Mouse (Mus musculus) fat pad, adult 2 months (tissue): ENCODE results near the gene Rack1.
A peak's percentile ranks its signal among the peaks of the same experiment; 100 is the strongest.
"Not testable (repeated sequence)": the region's sequence is repeated elsewhere in the genome, so short reads cannot be mapped to it uniquely, and the experiment has no call there.

Source experiments
- DNase-seq: peaks from one replicate; pipeline ENCODE4 v3.0.0-alpha.2; 2011; ENCODE audit warnings: low read depth, low spot score; ENCODE audit errors: extremely low read depth

Rack1 gene

GRCm38 (mm10) chr11:48838879-48839680, 38.9 kb downstream of the Rack1 start:
- DNase-seq, result no peak

GRCm38 (mm10) chr11:48840805-48841204, 40.7 kb downstream of the Rack1 start:
- no peak for DNase-seq

- DNase-seq, result no peak
Observed at GRCm38 (mm10) chr11:48841213-48841612, 41.1 kb downstream of the Rack1 start.

GRCm38 (mm10) chr11:48842378-48842792, 42.3 kb downstream of the Rack1 start:
- DNase-seq, result no peak

- DNase-seq, result no peak
Observed at GRCm38 (mm10) chr11:48843202-48843601, 43.1 kb downstream of the Rack1 start.

- DNase-seq, result no peak
Observed at GRCm38 (mm10) chr11:48844309-48844708, 44.2 kb downstream of the Rack1 start.

GRCm38 (mm10) chr11:48845244-48845815, 45.2 kb downstream of the Rack1 start:
- DNase-seq, result no peak

GRCm38 (mm10) chr11:48846362-48846761, 46.2 kb downstream of the Rack1 start:
- not testable (repeated sequence) for DNase-seq

GRCm38 (mm10) chr11:48846881-48847280, 46.7 kb downstream of the Rack1 start:
- DNase-seq, result no peak

GRCm38 (mm10) chr11:48850240-48850639, 50.1 kb downstream of the Rack1 start:
- DNase-seq, result no peak

- DNase-seq, result no peak
Observed at GRCm38 (mm10) chr11:48851270-48851995, 51.3 kb downstream of the Rack1 start.

GRCm38 (mm10) chr11:48852190-48852589, 52.1 kb downstream of the Rack1 start:
- peak; percentile 93 for DNase-seq

GRCm38 (mm10) chr11:48852624-48853473, 52.7 kb downstream of the Rack1 start:
- DNase-seq, result no peak

- DNase-seq, result no peak
Observed at GRCm38 (mm10) chr11:48853474-48854180, 53.5 kb downstream of the Rack1 start.
